Mouse (Mus musculus) layer of hippocampus, postnatal 36 days (tissue): Measurements from ENCODE around the gene Myl10. TPM values are rescaled to one million over a fixed set of nuclear protein-coding genes. Genes with fewer than 3 reads are reported as not detected.
"Not testable (repeated sequence)": the region's sequence is repeated elsewhere in the genome, so short reads cannot be mapped to it uniquely, and the experiment has no call there.

ENCODE experiments used
- DNase-seq, 2 experiments: peaks; one replicate each; pipeline ENCODE4 v3.0.0; 2022
- total RNA-seq, 2 experiments: library from RNA; stranded (reverse); gene quantifications; 2 replicates each; pipeline ENCODE4 v1.2.3; 2021

Gene Myl10
- total RNA-seq, result not detected

- DNase-seq, result no peak
Observed at GRCm38 (mm10) chr5:136692784-136693183, at the start of gene Myl10. TSS of gene Myl10 (plus strand) at chr5:136693146.

- no peak for DNase-seq
Observed at GRCm38 (mm10) chr5:136646731-136647328, 46.1 kb upstream of the Myl10 start.

- DNase-seq, result no peak
Observed at GRCm38 (mm10) chr5:136649071-136649470, 43.9 kb upstream of the Myl10 start.

GRCm38 (mm10) chr5:136649655-136650054 lies 43.3 kb upstream of the Myl10 start:
- no peak for DNase-seq

- DNase-seq, result no peak
Observed at GRCm38 (mm10) chr5:136654481-136654880, 38.5 kb upstream of the Myl10 start.

GRCm38 (mm10) chr5:136656830-136657395 lies 36.0 kb upstream of the Myl10 start:
- no peak for DNase-seq

- DNase-seq, result not testable (repeated sequence)
Observed at GRCm38 (mm10) chr5:136660721-136661120, 32.2 kb upstream of the Myl10 start.

GRCm38 (mm10) chr5:136662281-136662680 lies 30.7 kb upstream of the Myl10 start:
- no peak for DNase-seq

GRCm38 (mm10) chr5:136662822-136663221 lies 30.1 kb upstream of the Myl10 start:
- no peak for DNase-seq

- peak; percentile 55 to 64 for DNase-seq
Observed at GRCm38 (mm10) chr5:136664497-136664896, 28.4 kb upstream of the Myl10 start.

- no peak for DNase-seq
Observed at GRCm38 (mm10) chr5:136676315-136677030, 16.5 kb upstream of the Myl10 start.

GRCm38 (mm10) chr5:136678840-136679348 lies 14.1 kb upstream of the Myl10 start:
- no peak for DNase-seq

GRCm38 (mm10) chr5:136686349-136686748 lies 6.6 kb upstream of the Myl10 start:
- no peak for DNase-seq

- no peak for DNase-seq
Observed at GRCm38 (mm10) chr5:136687561-136687960, 5.4 kb upstream of the Myl10 start.

GRCm38 (mm10) chr5:136688841-136689240 lies 4.1 kb upstream of the Myl10 start:
- no peak for DNase-seq

- DNase-seq, result no peak
Observed at GRCm38 (mm10) chr5:136691170-136691569, 1.8 kb upstream of the Myl10 start.

GRCm38 (mm10) chr5:136693418-136693817 lies 472 bp downstream of the Myl10 start:
- no peak for DNase-seq

- no peak for DNase-seq
Observed at GRCm38 (mm10) chr5:136694976-136695375, 2.0 kb downstream of the Myl10 start.

GRCm38 (mm10) chr5:136696516-136696915 lies 3.6 kb downstream of the Myl10 start:
- DNase-seq, result no peak

- no peak for DNase-seq
Observed at GRCm38 (mm10) chr5:136697618-136698017, 4.7 kb downstream of the Myl10 start.

GRCm38 (mm10) chr5:136702159-136702725 lies 9.3 kb downstream of the Myl10 start:
- no peak for DNase-seq

- DNase-seq, result peak; percentile 31 to 54
Observed at GRCm38 (mm10) chr5:136703751-136704150, 10.8 kb downstream of the Myl10 start.

GRCm38 (mm10) chr5:136704151-136704550 lies 11.2 kb downstream of the Myl10 start:
- DNase-seq, result no peak
